Mouse (Mus musculus): ENCODE measurements around the gene Slc24a2. TPM values are rescaled to one million over a fixed set of nuclear protein-coding genes. Genes with fewer than 3 reads are reported as not detected.
A peak's percentile ranks its signal among the peaks of the same experiment; 100 is the strongest.

Slc24a2 gene
- total and polyA plus RNA-seq, 2 experiments from 2014 or later: 5.0 to 29.6 TPM

- Histone ChIP-seq H3K36me3 (ENCODE audit: insufficient read depth, low read length) (no peaks in the 10 kb centered on the region), H3K9me3 (ENCODE audit: low read length) (no peaks in the 10 kb centered on the region), H3K4me2 (ENCODE audit: low read depth, low read length) (no peak overlapping the region), H3K4me3 (ENCODE audit: low read length) (no peak overlapping the region), H3K4me1 (ENCODE audit: insufficient read depth, low read length) (no peaks in the 10 kb centered on the region), H3K27me3 (ENCODE audit: insufficient read depth, low read length) (no peaks in the 10 kb centered on the region), H3K27ac (no peak overlapping the region), H3K9ac (replicated peaks; ENCODE audit: low read length) (no peak overlapping the region)
- ATAC-seq: no peak
- DNase-seq (ENCODE audit: low spot score): no peak
- WGBS: 75% methylated on average over 4 of the region's 4 CpGs
- TF ChIP-seq CTCF (IDR thresholded peaks at IDR 0.05; ENCODE audit: low read depth): no peak
These were observed 103.5 kb downstream of the Slc24a2 start for GRCm38 (mm10) chr4:87126756-87127155.

- Histone ChIP-seq H3K27ac (no peak overlapping the region), H3K9ac (replicated peaks; ENCODE audit: low read length) (no peak overlapping the region), H3K4me2 (ENCODE audit: low read depth, low read length) (no peak overlapping the region), H3K4me1 (ENCODE audit: insufficient read depth, low read length) (no peaks in the 10 kb centered on the region), H3K27me3 (ENCODE audit: insufficient read depth, low read length) (no peaks in the 10 kb centered on the region), H3K4me3 (ENCODE audit: low read length) (no peak overlapping the region), H3K36me3 (ENCODE audit: insufficient read depth, low read length) (no peaks in the 10 kb centered on the region), H3K9me3 (ENCODE audit: low read length) (no peaks in the 10 kb centered on the region)
- ATAC-seq (no peak), DNase-seq (ENCODE audit: low spot score) (no peak)
- WGBS: 52% methylated on average over 4 of the region's 4 CpGs
- TF ChIP-seq CTCF (IDR thresholded peaks at IDR 0.05; ENCODE audit: low read depth): peak; percentile 31
These were observed 110.5 kb downstream of the Slc24a2 start for GRCm38 (mm10) chr4:87119758-87120157.

GRCm38 (mm10) chr4:87115726-87116125 lies 114.6 kb downstream of the Slc24a2 start:
- DNase-seq (ENCODE audit: low spot score): no peak
- no peak for ATAC-seq
- Histone ChIP-seq H3K4me3 (ENCODE audit: low read length) (no peak overlapping the region), H3K36me3 (ENCODE audit: insufficient read depth, low read length) (no peaks in the 10 kb centered on the region), H3K27ac (no peak overlapping the region), H3K27me3 (ENCODE audit: insufficient read depth, low read length) (no peaks in the 10 kb centered on the region), H3K9me3 (ENCODE audit: low read length) (no peaks in the 10 kb centered on the region), H3K9ac (replicated peaks; ENCODE audit: low read length) (no peak overlapping the region), H3K4me1 (ENCODE audit: insufficient read depth, low read length) (no peaks in the 10 kb centered on the region), H3K4me2 (ENCODE audit: low read depth, low read length) (no peak overlapping the region)
- no peak for TF ChIP-seq CTCF (IDR thresholded peaks at IDR 0.05; ENCODE audit: low read depth)
- 36% methylated on average over 4 of the region's 4 CpGs for WGBS

GRCm38 (mm10) chr4:87109331-87110059 lies 120.8 kb downstream of the Slc24a2 start:
- Histone ChIP-seq H3K27me3 (ENCODE audit: insufficient read depth, low read length) (no peaks in the 10 kb centered on the region), H3K4me1 (ENCODE audit: insufficient read depth, low read length) (no peaks in the 10 kb centered on the region), H3K36me3 (ENCODE audit: insufficient read depth, low read length) (no peaks in the 10 kb centered on the region), H3K27ac (no peak overlapping the region), H3K4me2 (ENCODE audit: low read depth, low read length) (no peak overlapping the region), H3K9me3 (ENCODE audit: low read length) (no peaks in the 10 kb centered on the region), H3K9ac (replicated peaks; ENCODE audit: low read length) (no peak overlapping the region), H3K4me3 (ENCODE audit: low read length) (no peak overlapping the region)
- no peak for TF ChIP-seq CTCF (IDR thresholded peaks at IDR 0.05; ENCODE audit: low read depth)
- peak; percentile 13 for DNase-seq (ENCODE audit: low spot score)
- no peak for ATAC-seq
- 69% methylated on average over 8 of the region's 8 CpGs for WGBS

GRCm38 (mm10) chr4:87100936-87101335 lies 129.3 kb downstream of the Slc24a2 start:
- no peak for TF ChIP-seq CTCF (IDR thresholded peaks at IDR 0.05; ENCODE audit: low read depth)
- Histone ChIP-seq H3K27me3 (ENCODE audit: insufficient read depth, low read length) (no peaks in the 10 kb centered on the region), H3K4me1 (ENCODE audit: insufficient read depth, low read length) (no peaks in the 10 kb centered on the region), H3K9ac (replicated peaks; ENCODE audit: low read length) (no peak overlapping the region), H3K36me3 (ENCODE audit: insufficient read depth, low read length) (no peaks in the 10 kb centered on the region), H3K4me2 (ENCODE audit: low read depth, low read length) (no peak overlapping the region), H3K9me3 (ENCODE audit: low read length) (no peaks in the 10 kb centered on the region), H3K4me3 (ENCODE audit: low read length) (no peak overlapping the region), H3K27ac (no peak overlapping the region)
- ATAC-seq (no peak), DNase-seq (ENCODE audit: low spot score) (no peak)
- 83% methylated on average over 5 of the region's 5 CpGs for WGBS

GRCm38 (mm10) chr4:87096186-87096585 lies 134.1 kb downstream of the Slc24a2 start:
- peak; percentile 97 for ATAC-seq
- Histone ChIP-seq H3K4me3 (ENCODE audit: low read length) (no peak overlapping the region), H3K27me3 (ENCODE audit: insufficient read depth, low read length) (no peaks in the 10 kb centered on the region), H3K4me1 (ENCODE audit: insufficient read depth, low read length) (no peaks in the 10 kb centered on the region), H3K9ac (replicated peaks; ENCODE audit: low read length) (no peak overlapping the region), H3K9me3 (ENCODE audit: low read length) (no peaks in the 10 kb centered on the region), H3K36me3 (ENCODE audit: insufficient read depth, low read length) (no peaks in the 10 kb centered on the region), H3K27ac (no peak overlapping the region), H3K4me2 (ENCODE audit: low read depth, low read length) (no peak overlapping the region)
- WGBS: 35% methylated on average over 5 of the region's 5 CpGs
- peak; percentile 90 for DNase-seq (ENCODE audit: low spot score)
- no peak for TF ChIP-seq CTCF (IDR thresholded peaks at IDR 0.05; ENCODE audit: low read depth)

GRCm38 (mm10) chr4:87093612-87094011 lies 136.7 kb downstream of the Slc24a2 start:
- ATAC-seq (no peak), DNase-seq (ENCODE audit: low spot score) (no peak)
- Histone ChIP-seq H3K27me3 (ENCODE audit: insufficient read depth, low read length) (no peaks in the 10 kb centered on the region), H3K4me1 (ENCODE audit: insufficient read depth, low read length) (no peaks in the 10 kb centered on the region), H3K9ac (replicated peaks; ENCODE audit: low read length) (no peak overlapping the region), H3K4me3 (ENCODE audit: low read length) (no peak overlapping the region), H3K9me3 (ENCODE audit: low read length) (no peaks in the 10 kb centered on the region), H3K36me3 (ENCODE audit: insufficient read depth, low read length) (no peaks in the 10 kb centered on the region), H3K27ac (no peak overlapping the region), H3K4me2 (ENCODE audit: low read depth, low read length) (no peak overlapping the region)
- 71% methylated on average over 3 of the region's 3 CpGs for WGBS
- no peak for TF ChIP-seq CTCF (IDR thresholded peaks at IDR 0.05; ENCODE audit: low read depth)

All from hindbrain, postnatal 0 days (tissue).